Mouse (Mus musculus): Measurements from ENCODE around the gene Adgrb3. TPM values are rescaled to one million over a fixed set of nuclear protein-coding genes. Genes with fewer than 3 reads are reported as not detected.

The Adgrb3 gene
- polyA plus RNA-seq, 1 experiment, result not detected

DNA sequence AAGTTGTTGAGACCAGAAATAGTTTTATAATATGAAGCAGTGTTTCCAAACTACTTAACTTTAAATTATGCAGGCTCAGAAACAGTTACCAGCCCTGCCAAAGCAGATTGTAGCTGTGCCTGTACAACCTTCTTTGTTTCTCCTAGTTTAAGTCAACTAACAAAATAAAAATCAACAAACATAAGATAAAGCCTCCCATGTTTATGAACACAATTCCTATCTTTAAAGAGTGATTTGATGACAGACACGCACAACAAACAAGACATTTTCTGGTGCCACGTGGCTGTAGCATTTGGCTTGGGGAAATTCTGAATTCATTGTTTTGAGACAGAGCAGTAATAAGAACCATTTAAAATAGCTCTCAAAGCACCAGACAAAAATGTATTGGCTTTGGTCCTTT lies 60.5 kb downstream of the Adgrb3 start:
- Histone ChIP-seq H3K4me1 (ENCODE audit: control insufficient read depth, insufficient read depth, low read length) (no peaks in the 10 kb centered on the region), H3K4me3 (ENCODE audit: insufficient read depth, low read depth, low read length) (no peak overlapping the region), H3K27ac (ENCODE audit: insufficient read depth, low read depth, low read length) (no peak overlapping the region)
- no peak for TF ChIP-seq POLR2A (IDR thresholded peaks at IDR 0.05; ENCODE audit: insufficient read depth, low read depth, low read length)
- no peak for TF ChIP-seq CTCF (IDR thresholded peaks at IDR 0.05; ENCODE audit: insufficient read depth, low read depth, low read length)
- WGBS, result 56% methylated on average over 2 of the region's 2 CpGs

DNA sequence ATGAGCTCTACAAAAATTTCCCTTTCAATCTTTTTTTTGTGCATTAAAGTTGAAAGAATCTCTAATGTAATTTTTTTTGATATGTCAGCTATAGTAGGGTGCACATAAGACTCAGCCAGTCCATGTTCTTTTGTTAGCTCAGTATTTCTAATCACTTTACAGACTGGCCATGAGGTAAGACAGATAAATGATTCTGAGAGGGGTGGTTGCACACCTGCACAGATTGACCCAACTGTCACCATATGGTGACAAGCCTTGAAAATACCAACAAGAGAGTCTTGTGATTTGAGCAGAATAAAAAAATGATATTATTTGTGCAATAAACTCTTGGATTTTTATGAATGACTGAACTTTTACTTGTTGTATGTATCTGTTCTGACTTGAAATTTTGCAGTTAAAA lies 74.2 kb downstream of the Adgrb3 start:
- no peak for TF ChIP-seq CTCF (IDR thresholded peaks at IDR 0.05; ENCODE audit: insufficient read depth, low read depth, low read length)
- TF ChIP-seq POLR2A (IDR thresholded peaks at IDR 0.05; ENCODE audit: insufficient read depth, low read depth, low read length), result no peak
- Histone ChIP-seq H3K27ac (ENCODE audit: insufficient read depth, low read depth, low read length) (no peak overlapping the region), H3K4me1 (ENCODE audit: control insufficient read depth, insufficient read depth, low read length) (peaks cover 3% of the 10 kb centered on the region; the same call in 1 of the 2 replicates), H3K4me3 (ENCODE audit: insufficient read depth, low read depth, low read length) (no peak overlapping the region)

DNA sequence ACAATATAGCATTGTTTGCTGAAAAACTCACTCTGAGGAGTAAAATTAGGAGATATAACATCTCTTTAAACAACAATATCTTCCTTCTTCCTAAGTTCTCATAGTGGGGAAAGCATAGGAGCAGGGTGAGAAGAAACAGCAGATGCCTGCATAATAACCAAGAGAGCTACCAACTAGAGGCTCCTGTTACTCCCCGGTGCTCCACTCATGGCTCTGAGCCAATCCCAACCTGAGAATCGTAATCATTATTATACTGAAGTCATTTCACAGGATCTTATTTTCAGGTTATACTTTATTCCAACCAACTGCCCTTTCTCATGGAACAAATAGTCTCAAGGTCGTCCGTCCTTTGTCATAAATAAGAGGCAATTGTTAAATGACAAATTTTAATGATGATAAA lies 75.0 kb downstream of the Adgrb3 start:
- TF ChIP-seq CTCF (IDR thresholded peaks at IDR 0.05; ENCODE audit: insufficient read depth, low read depth, low read length), result no peak
- no peak for TF ChIP-seq POLR2A (IDR thresholded peaks at IDR 0.05; ENCODE audit: insufficient read depth, low read depth, low read length)
- peaks cover 3% of the 10 kb centered on the region; the same call in 1 of the 2 replicates for H3K4me1 ChIP-seq (ENCODE audit: control insufficient read depth, insufficient read depth, low read length)
- 60% methylated on average over 4 of the region's 4 CpGs for WGBS
- no peak overlapping the region for H3K4me3 ChIP-seq (ENCODE audit: insufficient read depth, low read depth, low read length)
- no peak overlapping the region for H3K27ac ChIP-seq (ENCODE audit: insufficient read depth, low read depth, low read length)

DNA sequence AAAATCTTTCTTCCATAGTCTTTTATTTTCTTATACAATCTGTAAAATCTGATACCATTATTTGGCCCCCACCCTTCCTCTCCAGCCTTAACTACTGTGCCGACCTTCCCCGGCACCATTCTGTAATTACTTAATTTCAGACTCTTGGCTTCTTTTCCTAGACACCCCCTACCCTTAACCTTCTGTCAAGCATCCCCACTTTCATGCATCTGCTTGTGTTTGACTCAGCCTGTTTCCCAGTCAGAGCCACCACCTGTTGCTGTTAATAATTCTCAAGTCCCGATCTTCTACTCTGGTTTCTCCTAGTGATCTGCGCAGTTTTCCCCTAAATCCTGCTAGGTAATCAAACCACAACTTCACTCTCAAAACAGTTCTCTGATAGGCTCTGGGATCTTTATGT lies 83.9 kb downstream of the Adgrb3 start:
- Histone ChIP-seq H3K4me1 (ENCODE audit: control insufficient read depth, insufficient read depth, low read length) (no peaks in the 10 kb centered on the region), H3K4me3 (ENCODE audit: insufficient read depth, low read depth, low read length) (no peak overlapping the region), H3K27ac (ENCODE audit: insufficient read depth, low read depth, low read length) (no peak overlapping the region)
- 83% methylated on average over 4 of the region's 4 CpGs for WGBS
- TF ChIP-seq CTCF (IDR thresholded peaks at IDR 0.05; ENCODE audit: insufficient read depth, low read depth, low read length) (no peak), POLR2A (IDR thresholded peaks at IDR 0.05; ENCODE audit: insufficient read depth, low read depth, low read length) (no peak)

DNA sequence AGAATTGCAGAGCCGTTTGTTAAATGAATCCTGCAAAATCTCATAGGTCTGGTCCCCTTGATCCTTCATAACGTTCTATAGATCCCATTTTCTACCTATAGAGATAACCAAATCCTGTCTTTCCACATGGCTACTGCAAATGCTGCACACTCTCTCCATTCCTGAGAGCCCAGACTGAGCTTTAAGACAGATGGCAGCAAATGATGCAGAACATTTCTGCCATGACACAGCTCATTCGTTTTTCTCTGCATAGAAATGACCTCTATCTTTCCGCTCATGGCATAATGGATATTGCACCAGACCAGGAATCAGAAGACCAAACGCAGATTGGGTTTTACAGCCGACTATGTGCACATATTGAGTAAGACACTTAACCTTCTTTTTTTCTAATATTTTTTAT lies 84.8 kb downstream of the Adgrb3 start:
- Histone ChIP-seq H3K4me3 (ENCODE audit: insufficient read depth, low read depth, low read length) (no peak overlapping the region), H3K27ac (ENCODE audit: insufficient read depth, low read depth, low read length) (no peak overlapping the region), H3K4me1 (ENCODE audit: control insufficient read depth, insufficient read depth, low read length) (no peaks in the 10 kb centered on the region)
- no peak for TF ChIP-seq POLR2A (IDR thresholded peaks at IDR 0.05; ENCODE audit: insufficient read depth, low read depth, low read length)
- no peak for TF ChIP-seq CTCF (IDR thresholded peaks at IDR 0.05; ENCODE audit: insufficient read depth, low read depth, low read length)
- 90% methylated on average over 6 of the region's 6 CpGs for WGBS

DNA sequence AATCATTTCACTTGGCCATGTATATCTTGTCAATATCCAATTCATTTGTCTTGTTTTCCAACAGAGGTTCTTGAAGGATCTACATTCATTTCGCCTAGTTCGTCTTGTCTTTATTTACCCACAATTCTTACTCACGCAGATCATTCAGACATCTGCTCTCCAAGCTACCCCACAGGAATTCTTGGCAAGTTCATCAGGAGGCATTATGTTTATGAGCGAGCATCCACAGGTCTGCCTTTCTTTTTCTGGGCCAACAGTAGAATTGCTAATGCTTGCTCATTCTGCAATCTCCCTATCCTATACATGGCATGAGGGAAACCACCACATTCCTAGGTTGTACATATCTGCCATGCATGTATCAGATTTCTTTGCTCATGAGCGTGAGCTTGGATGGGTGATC lies 99.7 kb downstream of the Adgrb3 start:
- no peak overlapping the region for H3K4me3 ChIP-seq (ENCODE audit: insufficient read depth, low read depth, low read length)
- no peak overlapping the region for H3K27ac ChIP-seq (ENCODE audit: insufficient read depth, low read depth, low read length)
- H3K4me1 ChIP-seq (ENCODE audit: control insufficient read depth, insufficient read depth, low read length), result no peaks in the 10 kb centered on the region
- 92% methylated on average over 5 of the region's 5 CpGs for WGBS
- TF ChIP-seq CTCF (IDR thresholded peaks at IDR 0.05; ENCODE audit: insufficient read depth, low read depth, low read length) (no peak), POLR2A (IDR thresholded peaks at IDR 0.05; ENCODE audit: insufficient read depth, low read depth, low read length) (no peak)

DNA sequence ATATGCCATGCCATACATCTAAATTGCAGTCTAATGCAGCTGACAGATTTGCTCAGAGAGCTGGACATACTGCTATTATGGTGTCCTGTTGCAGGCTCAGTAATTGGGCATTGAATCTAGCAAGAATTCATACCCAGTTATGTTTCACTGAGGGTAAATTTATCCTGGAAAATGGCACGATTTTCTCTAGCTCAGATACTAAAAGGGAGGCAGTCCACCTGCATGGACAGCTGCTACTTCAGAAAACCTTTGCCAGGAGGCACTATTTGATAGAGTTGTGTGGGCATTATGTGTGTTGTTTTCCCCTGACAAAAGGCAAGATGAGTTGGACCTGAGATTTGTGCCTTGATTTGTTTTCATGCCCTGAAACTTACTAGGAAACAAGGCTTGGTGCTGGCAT lies 118.0 kb downstream of the Adgrb3 start:
- H3K4me3 ChIP-seq (ENCODE audit: insufficient read depth, low read depth, low read length), result no peak overlapping the region
- no peaks in the 10 kb centered on the region for H3K4me1 ChIP-seq (ENCODE audit: control insufficient read depth, insufficient read depth, low read length)
- no peak for TF ChIP-seq CTCF (IDR thresholded peaks at IDR 0.05; ENCODE audit: insufficient read depth, low read depth, low read length)
- TF ChIP-seq POLR2A (IDR thresholded peaks at IDR 0.05; ENCODE audit: insufficient read depth, low read depth, low read length), result no peak
- 13% methylated on average over 1 of the region's 1 CpGs for WGBS
- H3K27ac ChIP-seq (ENCODE audit: insufficient read depth, low read depth, low read length), result no peak overlapping the region

DNA sequence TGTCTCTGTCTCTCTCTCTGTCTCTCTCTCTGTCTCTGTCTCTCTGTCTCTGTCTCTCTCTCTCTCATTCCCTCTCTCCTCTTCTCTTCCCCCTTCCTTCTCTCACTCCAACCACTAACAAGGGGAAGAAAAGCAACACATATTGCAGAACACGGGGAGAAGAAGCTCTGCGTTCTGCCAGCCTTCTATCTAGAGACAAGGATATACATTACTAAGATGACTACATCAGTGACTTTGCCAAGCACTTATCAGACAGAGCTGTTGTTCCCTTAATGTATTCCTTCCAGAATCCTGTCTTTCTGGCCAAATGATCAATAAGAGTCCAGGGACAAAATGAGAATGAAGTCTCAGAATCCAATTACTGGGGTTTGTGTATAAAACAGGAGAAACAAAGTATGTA lies 123.2 kb downstream of the Adgrb3 start:
- TF ChIP-seq CTCF (IDR thresholded peaks at IDR 0.05; ENCODE audit: insufficient read depth, low read depth, low read length) (no peak), POLR2A (IDR thresholded peaks at IDR 0.05; ENCODE audit: insufficient read depth, low read depth, low read length) (no peak)
- Histone ChIP-seq H3K4me1 (ENCODE audit: control insufficient read depth, insufficient read depth, low read length) (no peaks in the 10 kb centered on the region), H3K27ac (ENCODE audit: insufficient read depth, low read depth, low read length) (no peak overlapping the region), H3K4me3 (ENCODE audit: insufficient read depth, low read depth, low read length) (no peak overlapping the region)
- 94% methylated on average over 2 of the region's 2 CpGs for WGBS

DNA sequence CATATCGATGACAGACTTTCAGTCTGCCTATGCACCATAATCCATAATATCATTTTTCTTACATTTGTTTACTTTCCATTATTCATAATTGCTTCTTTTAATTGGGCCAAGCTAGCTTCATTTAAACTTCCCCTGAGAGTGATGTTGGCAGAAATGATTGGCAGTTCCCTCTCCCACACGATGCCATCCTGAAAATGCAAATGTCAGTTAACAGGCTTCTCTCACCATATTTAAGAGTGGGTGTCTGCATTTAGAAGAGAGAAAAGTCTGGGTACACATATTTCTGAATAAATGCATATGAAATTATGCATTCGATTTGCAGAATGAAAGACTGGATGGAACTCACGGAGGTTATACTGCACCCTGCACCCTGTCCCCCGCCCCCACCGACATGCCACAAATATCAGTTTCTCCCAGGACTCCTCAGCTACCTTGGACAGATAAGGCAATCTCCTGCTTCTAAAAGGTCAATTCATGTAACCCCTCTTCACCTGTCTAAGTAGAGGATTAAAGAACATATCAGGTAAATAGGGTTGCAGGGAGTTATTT lies 130.7 kb downstream of the Adgrb3 start:
- 83% methylated on average over 6 of the region's 6 CpGs for WGBS
- H3K4me1 ChIP-seq (ENCODE audit: control insufficient read depth, insufficient read depth, low read length), result no peaks in the 10 kb centered on the region
- no peak for TF ChIP-seq CTCF (IDR thresholded peaks at IDR 0.05; ENCODE audit: insufficient read depth, low read depth, low read length)
- no peak for TF ChIP-seq POLR2A (IDR thresholded peaks at IDR 0.05; ENCODE audit: insufficient read depth, low read depth, low read length)
- no peak overlapping the region for H3K4me3 ChIP-seq (ENCODE audit: insufficient read depth, low read depth, low read length)
- no peak overlapping the region for H3K27ac ChIP-seq (ENCODE audit: insufficient read depth, low read depth, low read length)

DNA sequence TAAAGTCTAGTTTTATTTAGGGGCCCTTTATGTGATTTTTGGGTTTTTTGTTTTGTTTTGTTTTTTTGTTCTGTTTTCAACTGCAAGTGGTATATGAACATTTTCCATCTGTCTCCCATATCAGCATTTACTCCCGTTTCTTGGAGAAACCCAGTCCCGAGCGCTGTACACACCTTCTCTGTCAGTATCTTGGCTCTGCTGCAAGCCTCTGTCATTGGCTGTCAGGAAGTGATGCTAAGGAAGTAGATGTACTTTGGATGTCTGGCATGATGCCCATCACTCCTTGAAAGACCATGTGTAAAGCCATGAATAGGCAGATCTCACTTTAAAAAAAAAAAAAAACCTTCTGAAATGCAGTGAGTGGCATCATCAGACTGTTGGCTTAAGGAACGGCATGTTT lies 132.3 kb downstream of the Adgrb3 start:
- no peak overlapping the region for H3K4me3 ChIP-seq (ENCODE audit: insufficient read depth, low read depth, low read length)
- no peaks in the 10 kb centered on the region for H3K4me1 ChIP-seq (ENCODE audit: control insufficient read depth, insufficient read depth, low read length)
- no peak overlapping the region for H3K27ac ChIP-seq (ENCODE audit: insufficient read depth, low read depth, low read length)
- WGBS, result 87% methylated on average over 4 of the region's 4 CpGs
- no peak for TF ChIP-seq POLR2A (IDR thresholded peaks at IDR 0.05; ENCODE audit: insufficient read depth, low read depth, low read length)

All from olfactory bulb, adult 2 months (tissue).